In the genomic region with DNA sequence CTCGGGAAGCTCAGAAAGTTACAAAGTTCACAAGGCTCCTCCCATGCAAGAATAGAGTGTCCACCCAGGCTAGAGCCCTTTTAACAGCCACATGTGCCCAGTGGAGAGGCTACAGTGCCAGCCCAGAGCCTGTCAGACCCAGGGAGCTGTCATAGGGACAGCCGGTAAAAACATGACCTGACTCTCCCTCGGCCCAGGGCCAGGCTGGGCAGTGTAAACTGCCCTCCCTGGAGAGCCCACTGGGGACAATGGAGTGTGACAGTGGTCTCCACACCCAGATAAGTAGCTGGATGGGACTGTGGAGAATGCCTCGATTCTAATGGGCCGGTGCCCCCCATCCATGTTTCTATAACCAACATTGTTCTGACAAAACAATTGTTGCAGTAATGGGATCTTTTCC, we compare ENCODE assay signal across 18 mouse cellular contexts. TPM values are rescaled to one million over a fixed set of nuclear protein-coding genes. Genes with fewer than 3 reads are reported as not detected.
DNase-seq lines count a peak whose midpoint lies in the region; ATAC-seq and TF ChIP-seq lines count a peak whose summit lies in the region.
"Had no signal": no experiment of that assay in that cellular context is flagged by ENCODE, and none has a peak within 500 bp of the region (broad histone marks: within the 10 kb centered on the region; RNA-seq: fewer than 3 reads in every experiment).

No protein-coding gene starts in this region.

- peak; percentile 55; the same call in 1 of the 2 replicates for ATAC-seq in heart, embryonic 11.5 days (replicated peaks; ENCODE audit: insufficient number of reproducible peaks, low FRiP score, low TSS enrichment)
- ATAC-seq in lung, embryonic 14.5 days (ENCODE audit: insufficient read depth) = peak; percentile 38; the same call in 1 of the 2 replicates
- ATAC-seq in megakaryocyte progenitor cell, adult 5-6 weeks (replicated peaks; ENCODE audit: poor library complexity) = no peak
- ATAC-seq: forebrain, embryonic 16.5 days; intestine, postnatal 0 days had no signal

- H3K27ac ChIP-seq in heart, embryonic 11.5 days (ENCODE audit: low read depth, low read length) = peak overlapping the region; percentile 35; the same call in 1 of the 2 replicates
- H3K27ac ChIP-seq in lung, embryonic 14.5 days (ENCODE audit: low read depth) = no peak overlapping the region
- H3K27ac ChIP-seq: hindbrain, embryonic 15.5 days; liver, embryonic 14.5 days; neural tube, embryonic 13.5 days had no signal

- no peaks in the 10 kb centered on the region for H3K36me3 ChIP-seq in heart, embryonic 11.5 days (ENCODE audit: control insufficient read depth, insufficient read depth, low read length)
- H3K36me3 ChIP-seq in lung, embryonic 14.5 days (ENCODE audit: insufficient read depth) = no peaks in the 10 kb centered on the region
- H3K36me3 ChIP-seq: hindbrain, embryonic 15.5 days; neural tube, embryonic 13.5 days had no signal

- H3K9ac ChIP-seq in heart, embryonic 11.5 days (ENCODE audit: low read depth, low read length) = no peak overlapping the region
- no peak overlapping the region for H3K9ac ChIP-seq in lung, embryonic 14.5 days
- H3K9ac ChIP-seq: hindbrain, embryonic 15.5 days; liver, embryonic 14.5 days; neural tube, embryonic 13.5 days had no signal

- intact Hi-C loops in heart, postnatal 36 days (cut with DNase I) = no loop called here

- no peak overlapping the region for H3K4me3 ChIP-seq in heart, embryonic 11.5 days (ENCODE audit: low read depth, low read length)
- H3K4me3 ChIP-seq in lung, embryonic 14.5 days (ENCODE audit: low read depth, low read length) = no peak overlapping the region
- H3K4me3 ChIP-seq: hindbrain, embryonic 15.5 days; megakaryocyte, embryonic 14.5 days; neural tube, embryonic 13.5 days had no signal

- 56% methylated on average over 5 of the region's 5 CpGs for WGBS in heart, embryonic 11.5 days (ENCODE audit: insufficient replicate concordance)
- 53% methylated on average over 5 of the region's 5 CpGs for WGBS in lung, embryonic 14.5 days

- no peaks in the 10 kb centered on the region for H3K9me3 ChIP-seq in heart, embryonic 11.5 days (replicated peaks; ENCODE audit: control insufficient read depth, low read length)
- no peaks in the 10 kb centered on the region for H3K9me3 ChIP-seq in lung, embryonic 14.5 days (ENCODE audit: low read depth, low read length)
- H3K9me3 ChIP-seq: hindbrain, embryonic 15.5 days; neural tube, embryonic 13.5 days had no signal

- H3K4me1 ChIP-seq in heart, embryonic 11.5 days (ENCODE audit: control insufficient read depth, insufficient read depth, low read length) = peaks cover 9% of the 10 kb centered on the region
- no peaks in the 10 kb centered on the region for H3K4me1 ChIP-seq in lung, embryonic 14.5 days (ENCODE audit: insufficient read depth)
- H3K4me1 ChIP-seq: hindbrain, embryonic 15.5 days had no signal

- no peak for TF ChIP-seq CTCF in lung, embryonic 14.5 days (IDR thresholded peaks at IDR 0.05; ENCODE audit: low read depth)

- no peaks in the 10 kb centered on the region for H3K27me3 ChIP-seq in heart, embryonic 11.5 days (ENCODE audit: control insufficient read depth, insufficient read depth, low read length)
- no peaks in the 10 kb centered on the region for H3K27me3 ChIP-seq in lung, embryonic 14.5 days (ENCODE audit: insufficient read depth, low read length)
- H3K27me3 ChIP-seq: hindbrain, embryonic 15.5 days; neural tube, embryonic 13.5 days had no signal

- no peak overlapping the region for H3K4me2 ChIP-seq in heart, embryonic 11.5 days
- no peak overlapping the region for H3K4me2 ChIP-seq in lung, embryonic 14.5 days
- H3K4me2 ChIP-seq: hindbrain, embryonic 15.5 days; neural tube, embryonic 13.5 days had no signal

- DNase-seq in heart, postnatal 36 days = no peak
- DNase-seq in kidney, postnatal 14 days = peak; percentile 21
- no peak for DNase-seq in kidney, adult 8-10 months
- DNase-seq in lung, embryonic 14.5 days = peak; percentile 38
- DNase-seq in lung, postnatal 36 days = peak; percentile 78
- DNase-seq in cerebellum, adult 8-10 months = no peak
- DNase-seq: B cell, adult 2 months; cerebellum, adult 9-11 months; midbrain, embryonic 14.5 days; thymus, postnatal 14 days had no signal

RNA-seq across cellular contexts. Expression of gene Cfap20, which starts 25.2 kb away (rescaled TPM):
- 135 and 139 TPM in 2 replicates for polyA plus RNA-seq in heart, embryonic 11.5 days (2014; fragmentation: Nextera tagmentation; extraction: Ambion mirVana)
- total RNA-seq in heart, postnatal 36 days (2021) = 10 to 100 TPM; 24.2 to 25.9 TPM
- 162 and 169 TPM in 2 replicates for polyA plus RNA-seq in lung, embryonic 14.5 days (2014; fragmentation: Nextera tagmentation; extraction: Ambion mirVana)
- 96.0 and 101 TPM in 2 replicates for total RNA-seq in megakaryocyte progenitor cell, adult 5-6 weeks (2015)
- 52.0 and 63.2 TPM in 2 replicates for total RNA-seq in megakaryocyte progenitor cell, adult 5-6 weeks (2017)

RNA-seq across cellular contexts. Expression of gene Mmp15, which starts 57.5 kb away (rescaled TPM):
- polyA plus RNA-seq in heart, embryonic 11.5 days (2014; fragmentation: Nextera tagmentation; extraction: Ambion mirVana) = 38.1 and 43.1 TPM in 2 replicates
- total RNA-seq in heart, postnatal 36 days (2021) = 10 to 100 TPM; 58.7 to 67.8 TPM
- polyA plus RNA-seq in lung, embryonic 14.5 days (2014; fragmentation: Nextera tagmentation; extraction: Ambion mirVana) = 22.5 and 25.6 TPM in 2 replicates
- 0.17 and 0.42 TPM in 2 replicates for total RNA-seq in megakaryocyte progenitor cell, adult 5-6 weeks (2015)
- total RNA-seq in megakaryocyte progenitor cell, adult 5-6 weeks (2017) = 0.03 and 0.04 TPM in 2 replicates

Comparison
In these comparisons a context has a peak if more than half of its experiments do, and no peak if none do; other contexts are left out.
1. DNase-seq: peak in kidney, postnatal 14 days (single experiment), lung, embryonic 14.5 days (single experiment) and lung, postnatal 36 days (single experiment); none in heart, postnatal 36 days (0 of 2), kidney, adult 8-10 months (0 of 2) and cerebellum, adult 8-10 months (single experiment).
2. RNA of gene Mmp15, which starts 57.5 kb away (total RNA-seq): 58.7 to 67.8 TPM in heart, postnatal 36 days; 0.03 to 0.42 TPM in megakaryocyte progenitor cell, adult 5-6 weeks; every median in the first group is over 10 times any median in the second.